Mouse (Mus musculus) lung, postnatal 0 days (tissue): ENCODE measurements around the gene Cdk15.

ENCODE experiments used
- CTCF ChIP-seq: IDR thresholded peaks from 2 replicates; pipeline ENCODE4 v1.5.1; 2016; ENCODE audit warnings: antibody characterized with exemption, mild to moderate bottlenecking
- EP300 ChIP-seq: IDR thresholded peaks from 2 replicates; pipeline ENCODE4 v1.6.1; 2016; ENCODE audit warnings: antibody characterized with exemption, mild to moderate bottlenecking, control low read depth

GRCm38 (mm10) chr1:59395992-59396391 lies 139.3 kb downstream of the Cdk15 start:
- TF ChIP-seq CTCF (no peak), EP300 (no peak)
